Mouse (Mus musculus): ENCODE data around the gene Gapdh.

Gene Gapdh

DNA sequence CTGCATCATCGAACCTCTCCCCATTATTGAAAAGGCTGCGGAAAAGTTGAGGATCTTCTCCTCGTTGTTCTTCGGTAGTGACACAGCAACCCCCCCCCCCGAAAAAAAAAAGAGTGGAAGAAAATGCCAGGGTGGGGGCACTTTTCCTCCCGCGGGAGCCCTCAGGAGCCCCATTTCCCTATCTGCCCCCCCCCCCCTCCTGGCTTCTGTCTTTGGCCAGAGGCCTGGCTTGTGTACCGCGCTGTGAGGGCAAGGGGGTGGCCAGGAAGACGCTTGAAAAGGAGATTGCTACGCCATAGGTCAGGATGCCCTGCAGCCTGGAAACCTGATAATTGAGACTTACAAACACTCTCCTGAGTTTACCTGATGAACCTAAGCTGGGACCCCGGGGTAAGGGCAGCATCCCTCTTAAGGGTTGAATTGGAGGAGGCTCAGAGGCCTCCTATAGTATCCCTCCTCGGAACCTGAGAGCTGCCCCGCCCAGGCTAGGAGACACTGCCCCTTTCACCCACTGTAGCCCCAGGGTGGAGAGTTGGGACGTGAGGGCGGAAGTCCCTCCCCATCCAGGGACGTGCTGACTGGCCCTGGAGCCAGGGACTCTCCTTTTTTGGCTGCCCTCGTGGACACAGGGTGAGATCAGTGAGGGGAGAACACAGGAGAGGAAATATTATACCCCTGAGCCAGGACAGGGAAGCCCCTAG lies at the start of gene Gapdh:
TSS of gene Gapdh (minus strand) at position 417 of the 701 bp plus-strand sequence.
- in situ Hi-C loops (cut with MboI, MseI) = no loop called here

GRCm38 (mm10) chr6:125215148-125215954 lies 49.1 kb upstream of the Gapdh start, which contains the start of gene Vamp1:
Gene Vamp1, plus strand, starts transcription at chr6:125215551.
- in situ Hi-C loops (cut with MboI, MseI) = no loop called here

- in situ Hi-C loops (cut with MboI, MseI) = no loop called here
Measured at GRCm38 (mm10) chr6:125213715-125214114, 47.4 kb upstream of the Gapdh start.

DNA sequence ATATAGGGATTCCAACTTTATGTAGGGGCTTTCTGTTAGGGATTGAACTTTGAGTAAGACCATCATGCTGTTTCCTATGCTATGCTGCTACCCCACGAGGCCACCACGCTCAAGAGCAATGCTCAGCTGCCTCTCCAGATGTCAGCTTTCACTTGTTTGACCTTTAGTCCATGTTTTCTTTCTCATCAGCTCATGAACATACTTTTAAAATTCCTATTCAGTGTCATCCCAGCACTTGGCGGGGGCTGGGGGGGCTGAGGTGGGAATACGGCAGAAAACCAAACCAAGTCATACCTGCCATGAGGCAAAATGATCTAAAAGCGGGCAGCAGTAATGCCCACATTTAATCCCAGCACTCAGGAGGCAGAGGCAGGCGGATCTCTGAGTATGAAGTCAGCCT lies 46.9 kb upstream of the Gapdh start:
- in situ Hi-C loops (cut with MboI, MseI) = no loop called here

DNA sequence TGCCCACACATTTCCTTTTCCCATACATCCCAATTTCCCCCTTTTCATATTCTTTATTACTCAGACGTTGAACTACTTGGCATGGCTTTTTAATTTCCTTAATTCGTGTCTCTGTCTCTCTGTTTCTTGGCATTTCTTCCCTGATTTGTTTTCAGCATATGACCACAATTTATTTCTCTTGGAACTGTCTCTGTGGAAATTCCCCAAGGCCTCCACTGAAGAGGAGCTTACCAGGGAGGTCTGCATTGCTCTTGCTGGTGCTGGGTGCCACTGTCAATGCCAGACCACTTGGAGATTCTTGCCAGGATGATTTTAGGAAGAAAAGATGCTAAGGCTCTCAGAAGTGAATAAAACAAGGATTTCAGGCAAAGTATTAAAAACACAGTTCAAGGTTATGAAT lies 46.4 kb upstream of the Gapdh start:
- in situ Hi-C loops (cut with MboI, MseI) = no loop called here

DNA sequence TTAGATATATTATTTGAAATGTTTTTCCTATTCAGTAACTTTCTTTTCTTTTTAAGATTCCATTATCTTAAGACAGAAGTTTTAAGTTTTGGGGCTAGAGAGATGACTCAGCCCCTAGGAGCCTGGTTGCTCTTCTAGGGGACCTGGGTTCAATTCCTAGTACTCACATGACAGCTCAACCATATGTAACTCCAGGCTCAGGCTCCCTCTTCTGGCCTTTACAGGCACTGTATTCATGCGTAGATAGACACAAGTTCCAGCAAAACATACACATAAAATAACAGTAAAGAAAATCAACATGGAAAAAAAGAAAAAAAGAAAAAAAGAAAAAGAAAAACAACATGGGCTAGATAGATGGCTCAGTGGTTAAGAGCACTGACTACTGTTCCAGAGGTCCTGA lies 44.2 kb upstream of the Gapdh start:
- in situ Hi-C loops (cut with MboI, MseI) = no loop called here

DNA sequence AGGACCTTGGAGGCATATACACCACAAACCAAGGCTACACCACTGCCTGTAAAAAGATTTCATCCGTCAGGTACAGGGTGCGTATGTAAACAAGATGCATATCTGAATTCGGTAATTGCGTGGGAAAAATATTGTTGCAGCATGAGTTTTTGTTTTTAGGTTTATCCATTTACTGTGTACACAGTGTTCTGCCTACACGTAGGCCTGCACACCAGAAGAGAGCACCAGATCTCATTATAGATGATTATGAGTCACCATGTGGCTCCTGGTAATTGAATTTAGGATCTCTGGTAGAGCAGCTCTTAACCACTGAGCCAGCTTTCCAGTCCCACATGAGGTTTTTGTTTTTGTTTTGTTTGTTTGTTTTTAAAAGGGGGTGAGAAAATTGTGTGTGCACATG lies 30.9 kb upstream of the Gapdh start:
- in situ Hi-C loops (cut with MboI, MseI) = no loop called here

- in situ Hi-C loops (cut with MboI, MseI) = no loop called here
Measured at GRCm38 (mm10) chr6:125196301-125196700, 30.0 kb upstream of the Gapdh start.

DNA sequence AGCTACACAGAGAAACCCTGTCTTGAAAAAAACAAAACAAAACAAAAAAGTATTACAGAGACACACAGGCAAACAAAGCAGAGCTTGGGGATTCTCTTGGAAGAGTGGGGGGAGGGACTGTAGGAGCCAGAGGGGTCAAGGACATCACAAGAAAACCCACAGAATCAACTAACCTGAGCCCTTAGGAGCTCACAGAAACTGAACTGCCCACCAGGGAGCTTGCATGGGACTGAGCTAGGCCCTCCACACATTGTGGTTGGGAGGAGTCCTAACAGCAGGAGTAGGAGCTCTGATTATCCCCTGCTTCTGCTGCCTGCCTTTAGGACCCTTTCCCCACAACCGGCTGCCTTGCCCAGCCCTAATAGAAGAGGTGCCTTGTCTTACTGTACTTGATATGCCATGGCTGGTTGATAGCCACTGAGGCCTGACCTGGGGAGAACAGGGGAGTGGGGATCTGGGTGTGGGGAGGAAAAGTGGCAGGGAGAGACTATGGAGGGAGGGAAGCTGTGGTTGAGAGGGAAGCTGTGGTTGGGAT lies 29.3 kb upstream of the Gapdh start:
- in situ Hi-C loops (cut with MboI, MseI) = no loop called here

DNA sequence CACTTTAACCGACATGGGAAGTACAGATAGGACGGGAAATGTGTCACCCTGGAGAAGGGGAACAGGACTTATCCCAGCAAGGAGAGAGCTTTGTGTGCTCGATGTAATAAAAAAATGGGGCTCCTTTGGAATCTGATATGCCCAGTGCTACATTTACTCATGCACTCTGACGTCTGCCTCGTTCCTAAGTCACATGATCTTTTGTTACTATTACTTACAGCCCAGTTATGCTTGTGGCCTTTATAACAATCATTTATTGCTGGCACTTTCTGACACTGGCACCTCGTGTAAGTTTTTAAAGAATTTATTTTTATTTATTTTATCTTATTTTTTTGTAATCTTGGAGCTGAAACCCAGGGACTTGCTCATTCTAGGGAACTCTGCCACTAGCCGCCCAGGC lies 27.1 kb upstream of the Gapdh start:
- in situ Hi-C loops (cut with MboI, MseI) = no loop called here

DNA sequence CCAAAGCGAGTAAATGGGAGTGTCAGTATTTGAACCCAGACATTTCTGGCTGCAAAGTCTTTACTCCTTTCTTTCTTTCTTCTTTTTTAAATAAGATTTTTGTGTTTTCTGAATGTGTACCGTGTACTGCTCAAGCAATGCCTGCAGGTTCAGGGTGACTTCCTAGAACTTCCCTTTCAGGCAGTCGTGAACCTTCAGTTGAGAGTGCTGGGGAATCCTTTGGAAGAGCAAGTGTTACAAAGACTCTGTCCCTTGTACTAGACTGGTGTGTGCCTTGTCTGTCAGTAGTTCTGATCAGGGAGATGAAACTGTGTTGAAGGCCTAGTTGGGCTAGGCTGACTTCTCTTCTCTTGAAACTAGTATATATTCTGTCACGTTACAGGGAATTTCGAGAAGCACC lies 26.6 kb upstream of the Gapdh start:
- in situ Hi-C loops (cut with MboI, MseI) = no loop called here

DNA sequence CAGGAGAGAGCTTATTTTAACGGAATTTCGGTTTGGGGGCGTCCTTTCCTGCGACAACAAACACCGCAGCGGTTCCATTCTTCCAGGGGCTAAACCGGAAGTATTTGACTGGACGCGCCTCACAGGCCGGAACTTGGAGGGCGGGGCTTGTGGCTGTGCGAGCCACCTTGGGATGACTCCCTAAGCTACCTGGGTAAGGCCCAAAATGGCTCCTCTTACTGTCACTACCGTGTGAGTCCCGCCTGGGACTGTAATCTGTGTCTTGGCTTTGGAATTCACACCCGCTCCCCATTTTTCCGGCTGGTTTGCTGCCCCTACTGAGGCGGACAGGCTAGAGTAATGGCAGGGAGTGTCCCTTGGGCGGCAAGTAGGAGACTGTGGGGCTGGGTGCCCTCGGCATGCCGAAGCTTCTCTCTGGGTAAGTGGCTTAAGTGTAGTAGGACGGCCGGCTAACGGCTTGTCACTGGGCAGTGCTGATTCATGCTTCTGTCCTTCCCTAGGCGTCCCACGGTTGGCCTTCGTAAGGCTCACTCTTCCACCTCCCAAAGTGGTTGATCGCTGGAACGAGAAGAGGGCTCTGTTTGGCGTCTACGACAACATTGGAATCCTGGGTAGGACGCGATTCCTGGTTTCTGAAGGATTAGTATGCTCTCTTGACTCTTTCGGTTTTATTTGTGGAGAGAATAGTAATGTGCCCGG lies 25.9 kb upstream of the Gapdh start:
- in situ Hi-C loops (cut with MboI, MseI) = no loop called here

DNA sequence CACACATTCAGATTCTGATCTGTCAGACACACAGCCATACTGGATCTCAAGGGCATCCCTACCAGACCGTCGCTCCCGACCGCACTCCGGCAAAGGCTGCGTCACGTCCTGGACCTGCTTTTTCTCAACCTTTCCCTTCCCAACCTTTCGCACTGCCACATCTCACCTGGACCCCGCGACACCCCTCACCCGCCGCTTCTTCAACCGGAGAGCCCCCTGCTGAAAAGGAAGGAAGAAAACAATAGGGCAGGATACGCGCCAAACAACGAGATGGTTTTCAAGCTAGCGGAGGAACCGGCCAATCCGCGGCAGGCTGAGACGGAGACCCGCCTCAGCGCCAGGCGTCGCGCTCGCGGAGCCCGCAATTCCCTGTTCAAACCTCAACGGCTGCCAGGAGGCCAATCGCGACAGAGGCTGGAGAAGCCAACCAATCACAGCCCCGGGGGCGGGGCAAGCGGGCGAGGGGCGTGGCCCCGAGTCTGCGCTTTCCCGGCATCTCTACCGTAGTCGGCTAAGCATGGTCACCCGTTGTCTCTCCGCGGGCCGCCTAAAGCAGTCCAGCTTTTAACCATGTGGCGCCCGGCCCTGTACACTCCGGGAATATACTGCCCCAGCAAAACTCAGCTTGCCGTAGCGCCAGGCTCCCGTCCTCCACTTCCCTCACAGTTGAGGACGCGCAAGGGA lies 25.2 kb upstream of the Gapdh start, which contains the start of the genes Ncapd2 and Mrpl51:
TSS of gene Ncapd2 (minus strand) at position 370 of the 684 bp plus-strand sequence.
TSS of gene Mrpl51 (plus strand) at position 470 of the 684 bp plus-strand sequence.
- in situ Hi-C loops (cut with MboI, MseI) = no loop called here

GRCm38 (mm10) chr6:125190816-125191215 lies 24.5 kb upstream of the Gapdh start:
- in situ Hi-C loops (cut with MboI, MseI) = no loop called here

DNA sequence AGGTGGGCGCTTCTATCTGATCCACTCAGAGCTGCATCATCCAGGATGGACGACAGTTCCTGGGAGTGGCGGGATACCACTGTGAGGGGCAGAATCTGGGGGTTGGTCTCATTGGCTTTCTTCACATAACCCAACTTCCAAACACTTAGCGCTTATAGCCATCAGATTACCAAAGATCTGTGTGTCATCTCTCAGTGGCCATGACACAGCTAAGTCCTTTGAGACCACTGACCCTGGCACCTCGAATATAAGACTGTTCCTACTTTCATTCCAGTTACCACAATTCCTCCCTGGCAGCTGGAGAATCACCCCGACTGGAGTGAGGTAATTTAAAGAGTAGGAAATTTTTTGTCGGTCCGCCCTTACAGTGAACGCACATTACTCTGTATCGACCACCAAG lies 19.9 kb upstream of the Gapdh start:
- in situ Hi-C loops (cut with MboI, MseI) = no loop called here

DNA sequence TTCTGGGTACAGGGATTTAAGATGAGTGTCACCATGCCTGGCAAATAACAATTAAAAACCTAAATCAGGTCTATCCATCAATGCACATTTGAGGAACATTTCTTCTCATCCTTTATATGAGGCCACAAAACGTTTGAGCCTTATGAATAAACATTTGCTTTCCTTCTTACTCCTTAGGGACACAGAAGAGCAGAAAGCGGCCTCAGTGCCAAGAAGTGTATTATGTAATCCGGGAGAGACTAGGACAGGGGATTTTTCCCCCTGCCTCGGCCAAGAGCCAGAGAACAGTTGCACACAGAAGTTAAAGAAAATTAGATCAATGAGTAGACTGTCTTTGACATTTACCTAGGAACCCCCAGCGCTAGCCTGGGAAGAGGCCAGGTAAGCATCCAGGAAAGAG lies 15.9 kb upstream of the Gapdh start:
- in situ Hi-C loops (cut with MboI, MseI) = no loop called here

- in situ Hi-C loops (cut with MboI, MseI) = no loop called here
Measured at GRCm38 (mm10) chr6:125179601-125180000, 13.3 kb upstream of the Gapdh start.

GRCm38 (mm10) chr6:125175469-125175868 lies 9.2 kb upstream of the Gapdh start:
- in situ Hi-C loops (cut with MboI, MseI) = no loop called here

DNA sequence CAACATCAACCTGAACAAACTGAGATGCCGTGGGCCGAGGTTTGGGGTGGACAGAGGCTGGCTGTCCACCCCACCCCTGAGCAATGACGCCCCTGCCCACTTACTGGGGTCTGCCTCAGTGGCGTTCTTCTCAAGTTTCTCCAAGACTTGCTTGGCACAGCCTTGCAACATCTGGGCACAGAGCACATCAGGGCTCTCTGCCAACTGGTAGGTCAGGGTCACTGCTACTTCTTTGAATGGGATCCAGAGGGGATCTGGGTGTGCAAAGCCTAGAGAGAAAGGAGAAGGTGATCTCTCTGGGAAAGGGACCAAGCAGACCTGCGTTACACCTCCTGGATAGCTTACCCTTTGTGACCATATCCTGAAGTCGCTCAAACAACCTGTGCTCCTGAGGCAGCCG lies 7.0 kb upstream of the Gapdh start:
- in situ Hi-C loops (cut with MboI, MseI) = loop anchor here (5.0 kb wide), 1 partner anchor 51 kb away; no protein-coding TSS in a partner anchor

DNA sequence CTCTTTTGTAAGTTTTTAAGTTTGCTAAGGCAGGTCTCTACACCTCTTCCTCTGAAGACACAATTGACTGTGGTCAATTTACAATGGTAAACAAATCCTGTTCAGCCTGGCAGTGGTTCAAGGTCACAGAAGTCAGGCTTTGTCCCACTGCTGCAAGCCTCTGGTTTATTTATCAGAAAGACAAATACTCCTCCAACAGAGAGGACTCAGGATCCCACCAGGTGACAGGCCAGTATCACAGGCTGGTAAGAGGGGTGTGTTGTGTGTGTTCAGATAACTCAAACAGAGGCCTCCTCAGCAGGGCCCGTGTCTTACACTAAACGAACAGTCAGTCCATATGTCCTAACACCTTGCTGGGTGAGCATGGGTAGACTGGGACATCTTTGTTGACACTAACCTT lies 6.2 kb upstream of the Gapdh start:
- in situ Hi-C loops (cut with MboI, MseI) = loop anchor here (5.0 kb wide), 1 partner anchor 50 kb away; no protein-coding TSS in a partner anchor

GRCm38 (mm10) chr6:125170194-125170593 lies 3.9 kb upstream of the Gapdh start:
- in situ Hi-C loops (cut with MboI, MseI) = loop anchor here (5.0 kb wide), 1 partner anchor 48 kb away; no protein-coding TSS in a partner anchor

Data from regulatory T cell (primary cell).